Mouse (Mus musculus): ENCODE measurements around the gene Slc26a5. TPM values are rescaled to one million over a fixed set of nuclear protein-coding genes. Genes with fewer than 3 reads are reported as not detected.

The Slc26a5 gene
- not detected in 2 replicates for polyA plus RNA-seq (2012; ENCODE audit: insufficient read depth, low replicate concordance)

DNA sequence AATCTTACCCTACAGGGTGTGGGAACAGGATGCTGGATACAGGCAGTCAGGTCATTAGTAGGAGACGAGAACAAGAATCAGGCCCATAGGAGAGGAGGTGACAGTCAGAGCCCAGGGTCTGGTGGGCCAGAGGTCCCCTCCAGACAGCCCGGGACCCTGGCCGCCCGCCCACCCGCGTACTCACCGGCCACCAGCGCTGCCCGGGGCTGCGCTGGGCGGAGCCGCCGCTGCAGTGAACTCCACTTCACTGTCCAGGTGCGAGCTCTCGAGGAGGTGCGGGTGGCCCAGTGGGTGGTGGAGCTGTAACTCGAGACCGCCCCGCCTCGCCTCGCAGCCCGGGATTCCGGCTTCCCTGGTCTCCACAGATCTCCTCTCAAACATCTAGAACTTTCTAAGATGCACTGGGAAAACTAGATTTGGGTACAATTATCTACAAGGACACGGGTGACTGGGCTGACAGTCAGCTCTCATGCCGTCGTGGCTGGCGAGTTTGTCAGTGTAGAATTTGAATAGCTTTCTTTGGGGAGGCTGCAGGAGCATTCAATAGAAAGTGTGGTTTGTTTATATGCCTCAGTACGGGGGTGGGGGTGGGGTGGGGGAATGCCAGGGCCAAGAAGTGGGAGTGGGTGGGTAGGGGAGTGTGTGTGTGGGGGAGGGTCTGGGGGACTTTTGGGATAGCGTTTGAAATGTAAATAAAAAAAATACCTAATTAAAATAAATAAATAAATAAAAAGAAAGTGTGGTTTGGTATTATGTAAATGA, at the start of gene Slc26a5:
TSS of gene Slc26a5 (minus strand) at position 259 of the 762 bp plus-strand sequence.
- H3K4me3 ChIP-seq (replicated peaks): peak within 1 kb of the TSS; percentile 46
- no peak for TF ChIP-seq GATA1 (IDR thresholded peaks at IDR 0.05; ENCODE audit: borderline replicate concordance, low read length)
- TF ChIP-seq FLI1 (IDR thresholded peaks at IDR 0.05; ENCODE audit: low read length): no peak

DNA sequence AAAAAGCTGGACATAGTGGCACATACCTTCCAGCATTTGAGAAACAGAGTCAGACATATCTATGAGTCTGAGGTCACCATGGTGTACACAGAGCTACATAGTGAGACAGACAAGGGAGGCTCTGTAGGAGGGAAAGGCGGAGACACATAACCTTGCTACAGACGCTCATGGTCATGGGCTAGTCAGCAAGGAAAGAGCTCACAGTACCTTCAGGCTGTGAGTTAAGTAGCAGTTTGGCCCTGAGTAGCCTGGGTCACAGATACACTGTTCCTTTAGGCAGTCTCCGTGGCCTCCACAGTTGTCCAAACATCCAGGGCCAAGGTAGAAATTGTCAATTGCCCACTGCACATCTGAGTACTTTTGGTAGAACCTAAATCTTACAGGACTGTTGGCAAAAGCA, 49.4 kb upstream of the Slc26a5 start:
- Histone ChIP-seq H3K9me3 (peaks cover 6% of the 10 kb centered on the region; the same call in 1 of the 2 replicates), H3K4me3 (replicated peaks) (no peak overlapping the region), H3K27me3 (replicated peaks) (no peaks in the 10 kb centered on the region), H3K36me3 (replicated peaks; ENCODE audit: low read length) (no peaks in the 10 kb centered on the region), H3K4me1 (no peaks in the 10 kb centered on the region)
- TF ChIP-seq FLI1 (IDR thresholded peaks at IDR 0.05; ENCODE audit: low read length) (no peak), GATA1 (IDR thresholded peaks at IDR 0.05; ENCODE audit: borderline replicate concordance, low read length) (no peak)

More for the DNA sequence above, at the start of gene Slc26a5:
- Histone ChIP-seq H3K4me1 (no peaks in the 10 kb centered on the region), H3K27me3 (replicated peaks) (peaks cover 22% of the 10 kb centered on the region), H3K9me3 (peaks cover 6% of the 10 kb centered on the region; the same call in 1 of the 2 replicates), H3K36me3 (replicated peaks; ENCODE audit: low read length) (no peaks in the 10 kb centered on the region)

DNA sequence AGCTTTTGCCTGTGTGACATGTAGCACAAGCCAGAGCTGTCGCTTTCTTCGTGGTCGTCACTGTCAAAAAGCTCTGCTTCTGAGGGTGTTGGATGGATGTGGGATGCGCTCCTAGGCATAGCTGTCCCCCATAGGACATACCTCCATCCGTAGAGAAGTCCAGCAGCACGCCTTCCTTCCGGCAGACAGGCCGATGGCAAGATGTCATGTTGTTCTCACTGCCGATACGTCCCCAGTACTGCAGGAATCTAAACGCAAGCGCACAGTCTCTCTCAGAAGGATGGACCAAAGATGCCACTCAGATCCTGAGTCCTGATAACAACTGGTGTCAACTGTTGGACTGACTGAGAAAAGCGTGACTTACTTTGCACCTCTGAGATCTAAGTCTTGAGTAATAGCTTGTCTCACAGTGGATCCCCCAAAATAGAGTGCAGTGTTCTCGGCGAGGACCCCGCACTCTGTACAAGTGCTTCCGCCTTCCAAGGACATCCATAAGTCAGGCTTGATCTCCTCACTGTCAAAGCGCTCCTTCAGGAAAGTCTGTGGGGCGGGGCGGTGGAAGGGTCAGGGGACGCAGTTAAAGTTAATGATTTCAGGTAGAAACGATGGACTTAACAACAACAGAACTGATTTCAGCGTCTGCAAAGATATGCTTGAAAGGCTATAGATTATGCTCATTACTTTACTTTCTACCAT, 47.6 kb upstream of the Slc26a5 start:
- Histone ChIP-seq H3K4me1 (no peaks in the 10 kb centered on the region), H3K27me3 (replicated peaks) (no peaks in the 10 kb centered on the region), H3K36me3 (replicated peaks; ENCODE audit: low read length) (no peaks in the 10 kb centered on the region), H3K9me3 (peaks cover 12% of the 10 kb centered on the region; the same call in 1 of the 2 replicates), H3K4me3 (replicated peaks) (peak overlapping the region; percentile 46)
- TF ChIP-seq GATA1 (IDR thresholded peaks at IDR 0.05; ENCODE audit: borderline replicate concordance, low read length) (no peak), FLI1 (IDR thresholded peaks at IDR 0.05; ENCODE audit: low read length) (no peak)

DNA sequence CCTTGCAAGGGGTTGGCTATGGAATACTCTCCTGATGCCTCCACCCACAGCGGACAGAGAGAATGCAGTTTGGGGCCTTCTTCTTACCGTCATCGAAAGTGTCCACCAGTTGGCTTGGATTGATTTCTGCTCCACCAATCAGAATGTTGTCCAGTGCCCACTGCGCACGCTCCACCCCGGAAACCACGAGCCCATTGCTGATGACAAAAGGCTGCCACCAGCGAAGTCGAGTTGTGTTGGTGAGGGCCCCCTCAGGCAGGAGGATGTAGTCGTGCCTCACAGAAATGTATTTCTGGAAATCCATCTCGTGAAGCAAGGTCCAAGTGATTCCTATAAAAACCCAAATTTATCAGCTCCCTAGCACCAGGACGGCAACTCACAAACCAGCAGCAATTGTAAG, 45.3 kb upstream of the Slc26a5 start:
- no peaks in the 10 kb centered on the region for H3K36me3 ChIP-seq (replicated peaks; ENCODE audit: low read length)
- TF ChIP-seq FLI1 (IDR thresholded peaks at IDR 0.05; ENCODE audit: low read length) (no peak), GATA1 (IDR thresholded peaks at IDR 0.05; ENCODE audit: borderline replicate concordance, low read length) (no peak)
- no peaks in the 10 kb centered on the region for H3K4me1 ChIP-seq
- H3K4me3 ChIP-seq (replicated peaks): no peak overlapping the region
- peaks cover 11% of the 10 kb centered on the region for H3K9me3 ChIP-seq
- no peaks in the 10 kb centered on the region for H3K27me3 ChIP-seq (replicated peaks)

DNA sequence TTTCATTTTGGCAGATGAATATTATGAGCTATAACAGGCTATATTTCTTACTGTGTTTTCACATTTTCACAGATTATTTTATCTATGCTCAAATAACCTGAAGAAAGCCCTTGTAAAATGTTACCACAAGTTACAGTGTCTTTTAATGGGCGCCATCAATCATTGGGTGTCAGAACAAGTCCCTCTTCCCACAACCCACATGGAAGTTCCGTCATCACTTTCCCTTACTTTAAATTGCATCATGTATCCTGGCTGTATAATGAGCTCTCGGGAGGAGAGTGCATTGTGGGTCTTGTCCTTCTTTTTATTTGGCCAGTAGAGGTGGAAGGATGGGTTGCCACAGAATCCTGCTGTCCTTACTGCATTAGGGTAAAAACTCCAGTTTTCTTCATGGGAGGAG, 44.3 kb upstream of the Slc26a5 start:
- no peak overlapping the region for H3K4me3 ChIP-seq (replicated peaks)
- H3K4me1 ChIP-seq: no peaks in the 10 kb centered on the region
- no peaks in the 10 kb centered on the region for H3K27me3 ChIP-seq (replicated peaks)
- no peaks in the 10 kb centered on the region for H3K36me3 ChIP-seq (replicated peaks; ENCODE audit: low read length)
- TF ChIP-seq FLI1 (IDR thresholded peaks at IDR 0.05; ENCODE audit: low read length) (no peak), GATA1 (IDR thresholded peaks at IDR 0.05; ENCODE audit: borderline replicate concordance, low read length) (no peak)
- peaks cover 11% of the 10 kb centered on the region for H3K9me3 ChIP-seq

DNA sequence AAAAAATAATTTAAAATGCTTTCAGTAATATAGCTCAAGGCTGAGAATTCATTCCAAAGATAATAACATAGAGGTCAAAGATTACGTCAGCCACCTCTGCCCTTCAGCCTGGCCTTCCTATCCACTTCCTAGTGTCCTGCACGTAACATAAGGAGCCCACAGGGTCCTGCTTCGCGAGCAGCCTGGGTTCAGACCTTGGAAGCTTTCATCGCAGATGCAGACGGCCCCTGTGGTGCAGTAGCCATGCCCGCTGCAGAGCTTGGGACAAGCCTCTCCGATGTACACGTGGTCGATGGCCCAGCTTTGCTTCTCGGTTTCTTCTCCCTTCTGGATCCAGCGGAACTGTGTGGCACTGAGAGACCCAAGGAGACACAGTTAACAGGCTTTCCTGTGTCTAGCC, 36.0 kb upstream of the Slc26a5 start:
- Histone ChIP-seq H3K4me1 (no peaks in the 10 kb centered on the region), H3K4me3 (replicated peaks) (no peak overlapping the region), H3K9me3 (no peaks in the 10 kb centered on the region), H3K27me3 (replicated peaks) (no peaks in the 10 kb centered on the region), H3K36me3 (replicated peaks; ENCODE audit: low read length) (no peaks in the 10 kb centered on the region)
- no peak for TF ChIP-seq FLI1 (IDR thresholded peaks at IDR 0.05; ENCODE audit: low read length)

DNA sequence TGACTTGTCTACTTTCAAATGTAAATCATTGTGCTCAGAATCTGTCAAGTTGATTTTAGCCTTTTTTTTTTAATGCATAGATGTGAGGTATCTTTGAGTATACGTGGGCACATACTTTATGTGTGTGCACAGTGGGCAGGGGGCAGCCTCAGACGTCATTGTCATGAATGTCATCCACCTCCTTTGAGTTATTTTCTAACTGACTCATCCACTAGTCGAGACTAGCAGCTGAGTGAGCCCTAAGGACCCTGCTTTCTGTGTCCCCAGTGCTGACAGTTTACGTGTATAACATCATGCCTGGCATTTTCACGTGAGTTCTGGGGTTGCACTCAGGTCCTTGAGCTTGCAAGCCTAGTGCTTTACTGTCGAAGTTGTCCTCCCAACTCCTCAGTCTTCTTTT, 35.5 kb upstream of the Slc26a5 start:
- Histone ChIP-seq H3K4me3 (replicated peaks) (no peak overlapping the region), H3K9me3 (no peaks in the 10 kb centered on the region), H3K36me3 (replicated peaks; ENCODE audit: low read length) (no peaks in the 10 kb centered on the region), H3K27me3 (replicated peaks) (no peaks in the 10 kb centered on the region), H3K4me1 (no peaks in the 10 kb centered on the region)
- TF ChIP-seq GATA1 (IDR thresholded peaks at IDR 0.05; ENCODE audit: borderline replicate concordance, low read length) (no peak), FLI1 (IDR thresholded peaks at IDR 0.05; ENCODE audit: low read length) (no peak)

DNA sequence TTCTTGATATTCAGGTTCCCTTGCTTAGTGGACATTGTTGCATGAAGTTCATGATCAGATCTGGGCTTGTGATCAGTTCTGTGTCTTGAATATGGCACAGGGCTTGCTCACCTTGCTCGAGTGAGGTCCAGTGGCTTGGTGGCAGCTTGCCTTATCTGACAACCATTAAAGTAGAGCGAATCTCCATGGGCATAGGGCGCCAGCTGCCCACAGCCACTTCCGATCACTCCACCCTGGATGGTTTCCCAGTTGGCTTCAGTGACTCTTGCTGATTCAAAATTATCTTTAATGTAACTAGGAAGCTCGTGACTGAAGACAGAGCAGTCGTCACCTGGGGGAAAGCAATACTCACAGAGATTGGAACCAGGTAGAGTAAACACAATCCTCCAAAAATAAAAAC, 33.5 kb upstream of the Slc26a5 start:
- Histone ChIP-seq H3K36me3 (replicated peaks; ENCODE audit: low read length) (no peaks in the 10 kb centered on the region), H3K9me3 (no peaks in the 10 kb centered on the region), H3K4me3 (replicated peaks) (no peak overlapping the region), H3K4me1 (no peaks in the 10 kb centered on the region), H3K27me3 (replicated peaks) (no peaks in the 10 kb centered on the region)
- TF ChIP-seq FLI1 (IDR thresholded peaks at IDR 0.05; ENCODE audit: low read length): no peak
- no peak for TF ChIP-seq GATA1 (IDR thresholded peaks at IDR 0.05; ENCODE audit: borderline replicate concordance, low read length)

DNA sequence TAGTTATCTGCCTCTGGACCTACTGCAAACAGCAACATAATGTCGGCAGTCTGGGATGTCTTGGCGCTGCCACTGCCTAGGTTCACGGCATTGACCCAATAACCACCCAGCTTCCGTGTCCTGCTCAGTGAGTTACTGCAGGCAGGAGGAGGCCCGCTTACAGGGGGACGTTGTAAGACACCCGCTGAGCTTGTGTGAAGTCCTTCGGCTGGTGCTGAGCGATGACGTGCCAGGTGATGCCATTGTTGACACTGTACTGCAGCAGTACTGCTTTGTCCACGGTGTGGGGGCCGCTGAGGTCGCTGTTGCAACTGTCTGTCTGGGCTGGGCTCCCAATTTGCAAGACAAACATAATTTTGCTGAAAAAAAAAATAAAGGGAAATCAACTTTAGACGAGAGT, 31.2 kb upstream of the Slc26a5 start:
- no peaks in the 10 kb centered on the region for H3K36me3 ChIP-seq (replicated peaks; ENCODE audit: low read length)
- H3K4me1 ChIP-seq: no peaks in the 10 kb centered on the region
- no peaks in the 10 kb centered on the region for H3K27me3 ChIP-seq (replicated peaks)
- peak overlapping the region; percentile 4 for H3K4me3 ChIP-seq (replicated peaks)
- TF ChIP-seq FLI1 (IDR thresholded peaks at IDR 0.05; ENCODE audit: low read length) (no peak), GATA1 (IDR thresholded peaks at IDR 0.05; ENCODE audit: borderline replicate concordance, low read length) (no peak)
- H3K9me3 ChIP-seq: no peaks in the 10 kb centered on the region

DNA sequence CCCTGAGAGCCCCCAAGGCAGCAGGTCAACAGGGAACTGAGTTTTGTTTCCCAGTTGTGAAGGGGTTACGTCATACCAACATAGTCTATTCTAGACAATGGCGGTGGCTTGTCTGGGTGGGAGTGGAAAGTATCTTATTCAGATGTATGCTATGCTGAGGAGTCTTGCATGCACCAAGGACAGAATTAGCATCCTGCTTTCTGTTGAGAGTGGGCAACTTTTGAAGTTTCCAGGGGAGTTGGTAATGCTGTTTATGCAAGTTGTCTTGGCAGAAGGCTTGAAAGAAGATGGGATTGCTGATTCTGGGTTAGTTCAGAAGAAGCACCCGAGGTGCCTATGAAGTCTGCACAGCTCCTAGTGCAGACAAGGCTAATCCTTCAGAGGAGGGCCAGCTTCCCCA, 28.8 kb upstream of the Slc26a5 start:
- no peaks in the 10 kb centered on the region for H3K9me3 ChIP-seq
- H3K36me3 ChIP-seq (replicated peaks; ENCODE audit: low read length): no peaks in the 10 kb centered on the region
- no peaks in the 10 kb centered on the region for H3K27me3 ChIP-seq (replicated peaks)
- no peak for TF ChIP-seq GATA1 (IDR thresholded peaks at IDR 0.05; ENCODE audit: borderline replicate concordance, low read length)
- TF ChIP-seq FLI1 (IDR thresholded peaks at IDR 0.05; ENCODE audit: low read length): no peak
- no peaks in the 10 kb centered on the region for H3K4me1 ChIP-seq
- H3K4me3 ChIP-seq (replicated peaks): no peak overlapping the region

Data from megakaryocyte, embryonic 14.5 days (primary cell).